Mouse (Mus musculus): ENCODE data around the gene Krtap12-1.
"Not testable (repeated sequence)": the region's sequence is repeated elsewhere in the genome, so short reads cannot be mapped to it uniquely, and the experiment has no call there.

The Krtap12-1 gene

DNA sequence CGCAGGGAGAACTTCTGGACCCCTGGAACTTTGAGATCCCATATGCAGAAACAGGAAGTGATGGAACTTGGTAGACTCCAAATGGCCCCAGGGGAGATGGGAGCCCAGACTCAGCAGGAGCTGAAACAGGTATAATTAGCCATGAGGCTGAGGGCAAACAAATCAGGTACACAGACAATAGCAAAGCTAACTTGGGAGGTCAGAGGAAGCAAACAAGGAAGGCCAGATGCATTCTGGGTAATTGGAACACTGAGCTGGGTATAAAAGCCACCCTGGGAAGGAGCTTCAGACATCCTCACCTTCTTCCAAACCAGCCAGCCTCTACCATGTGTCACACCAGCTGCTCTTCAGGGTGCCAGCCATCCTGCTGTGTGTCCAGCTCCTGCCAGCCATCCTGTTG lies at the start of gene Krtap12-1:
Gene Krtap12-1 (plus strand): TSS at position 301 of the 400 bp plus-strand sequence.
- DNase-seq (ENCODE audit: low read depth), result not testable (repeated sequence)

GRCm38 (mm10) chr10:77670710-77671109 lies 49.7 kb upstream of the Krtap12-1 start:
- DNase-seq (ENCODE audit: low read depth), result no peak

DNA sequence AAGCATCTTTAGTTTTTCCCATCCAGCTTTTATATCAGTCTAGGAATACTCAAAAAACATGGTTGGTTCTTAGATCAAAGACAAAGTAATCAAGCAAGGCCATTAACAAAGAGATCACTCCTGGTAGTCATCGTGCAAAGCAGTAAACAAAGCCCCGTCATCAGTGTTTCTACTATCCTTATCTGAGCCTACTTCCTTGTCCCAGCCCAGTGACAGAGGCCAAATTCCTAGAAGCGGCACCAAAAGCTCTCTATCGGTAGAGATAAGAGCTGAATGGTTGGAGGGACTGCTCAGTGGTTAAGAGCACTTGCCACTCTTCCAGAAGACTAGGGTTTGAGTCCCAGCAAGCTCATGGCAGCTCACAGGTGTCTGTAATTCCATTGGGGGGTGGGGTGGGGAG lies 48.9 kb upstream of the Krtap12-1 start:
- no peak for DNase-seq (ENCODE audit: low read depth)

- no peak for DNase-seq (ENCODE audit: low read depth)
These were observed 46.6 kb upstream of the Krtap12-1 start for GRCm38 (mm10) chr10:77673765-77674164.

DNA sequence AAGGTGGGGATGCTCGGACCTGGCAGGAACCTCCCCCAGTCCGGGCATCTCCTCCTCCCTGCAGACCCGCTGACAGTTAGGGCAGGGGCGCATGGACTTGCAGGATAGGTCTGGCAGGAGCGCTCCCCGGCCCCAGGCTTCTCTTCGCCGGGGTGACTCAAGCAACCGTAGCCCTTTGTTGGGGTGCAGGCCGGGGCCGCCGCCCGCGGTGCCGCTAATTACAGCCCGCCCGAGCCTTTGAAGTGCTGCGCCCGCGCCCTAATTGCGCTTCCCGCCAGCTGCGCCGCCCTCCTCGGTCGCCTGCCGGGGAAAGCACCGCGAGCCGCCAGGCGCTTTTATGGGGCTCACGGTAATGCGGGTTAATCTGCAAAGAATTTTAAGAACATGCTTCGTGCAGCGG lies 42.8 kb upstream of the Krtap12-1 start:
- DNase-seq (ENCODE audit: low read depth), result peak; percentile 32

- no peak for DNase-seq (ENCODE audit: low read depth)
These were observed 37.4 kb upstream of the Krtap12-1 start for GRCm38 (mm10) chr10:77682994-77683393.

DNA sequence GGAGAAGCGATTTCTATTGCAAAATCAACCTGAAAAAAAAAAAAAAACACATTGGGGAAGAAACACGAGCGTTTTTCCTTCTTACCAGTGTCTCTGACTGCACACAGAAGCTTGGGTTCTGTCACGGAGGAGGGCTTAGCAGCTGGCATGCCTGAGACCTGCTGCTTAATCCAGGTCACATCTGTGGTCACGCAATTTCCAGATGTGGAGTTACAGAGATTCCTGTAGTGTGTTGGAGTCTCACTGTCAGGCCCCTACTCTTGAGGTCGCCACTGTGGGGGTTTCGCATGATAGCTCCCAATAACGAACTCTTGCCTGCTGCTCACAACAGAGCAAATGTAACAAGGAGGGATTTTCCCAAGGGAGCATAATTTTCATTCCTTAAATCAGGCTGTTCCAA lies 36.2 kb upstream of the Krtap12-1 start:
- no peak for DNase-seq (ENCODE audit: low read depth)

DNA sequence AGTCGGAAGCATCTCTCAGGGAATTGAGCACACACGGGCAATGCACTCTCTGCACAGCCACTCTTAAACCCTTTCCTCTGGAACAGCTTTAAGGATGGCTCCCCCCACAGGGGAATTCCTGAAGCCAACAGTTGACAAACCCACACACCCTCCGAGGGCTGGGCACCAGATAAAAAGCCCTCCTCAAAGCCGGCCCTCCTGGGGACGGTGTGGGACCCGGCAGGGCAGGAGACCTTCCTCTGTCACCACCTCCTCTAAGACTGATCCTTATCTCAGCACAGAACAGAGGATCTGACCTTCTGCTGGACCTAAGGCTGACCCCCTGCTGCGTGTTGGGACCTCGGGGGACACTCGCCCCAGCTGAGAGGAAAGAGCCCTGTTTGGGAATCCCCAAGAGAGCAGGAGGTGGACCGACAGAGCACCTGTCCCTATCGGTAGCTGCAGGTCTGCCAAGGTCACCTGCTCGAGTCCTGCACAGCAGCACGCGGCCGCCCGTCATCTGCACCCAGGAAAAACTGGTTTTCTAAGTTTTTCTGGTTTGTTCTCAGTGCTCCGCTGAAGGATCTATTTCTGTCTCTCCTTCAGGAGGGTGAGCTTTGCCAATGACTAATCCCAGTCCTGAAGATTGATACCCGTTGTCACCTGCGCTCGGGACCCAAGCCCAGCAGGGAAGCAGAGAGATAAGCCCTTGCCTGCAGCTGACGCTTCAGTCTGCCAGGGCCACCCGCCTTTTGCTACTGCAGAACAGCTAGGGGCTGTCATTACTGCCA lies 34.3 kb upstream of the Krtap12-1 start, which contains the start of gene Tspear:
Gene Tspear (plus strand): TSS at position 675 of the 770 bp plus-strand sequence.
- no peak for DNase-seq (ENCODE audit: low read depth)

GRCm38 (mm10) chr10:77687021-77687420 lies 33.4 kb upstream of the Krtap12-1 start:
- DNase-seq (ENCODE audit: low read depth), result no peak

DNA sequence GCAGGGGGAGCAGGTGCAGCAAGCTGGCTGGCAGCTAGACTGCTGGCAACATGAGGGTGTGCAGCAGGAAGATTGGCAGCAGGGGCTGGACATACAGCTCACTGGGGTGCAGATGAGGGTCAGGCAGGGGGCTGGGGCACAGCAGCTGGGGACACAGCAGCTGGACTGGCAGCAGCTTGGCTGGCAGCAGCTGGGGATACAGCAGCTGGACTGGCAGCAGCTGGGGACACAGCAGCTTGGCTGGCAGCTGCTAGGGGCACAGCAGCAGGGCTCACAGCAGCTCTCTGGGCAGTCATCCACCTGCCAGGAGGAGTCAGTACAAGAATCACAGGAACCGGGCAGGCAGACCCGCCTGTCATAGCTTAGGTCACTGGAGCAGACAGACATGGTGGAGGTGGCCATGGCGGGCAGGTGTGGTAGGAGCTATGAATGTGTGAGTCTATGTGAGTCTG lies 30.0 kb upstream of the Krtap12-1 start, which contains the start of gene Gm19402:
Gene Gm19402 (minus strand): TSS at position 402 of the 452 bp plus-strand sequence.
- DNase-seq (ENCODE audit: low read depth), result not testable (repeated sequence)

DNA sequence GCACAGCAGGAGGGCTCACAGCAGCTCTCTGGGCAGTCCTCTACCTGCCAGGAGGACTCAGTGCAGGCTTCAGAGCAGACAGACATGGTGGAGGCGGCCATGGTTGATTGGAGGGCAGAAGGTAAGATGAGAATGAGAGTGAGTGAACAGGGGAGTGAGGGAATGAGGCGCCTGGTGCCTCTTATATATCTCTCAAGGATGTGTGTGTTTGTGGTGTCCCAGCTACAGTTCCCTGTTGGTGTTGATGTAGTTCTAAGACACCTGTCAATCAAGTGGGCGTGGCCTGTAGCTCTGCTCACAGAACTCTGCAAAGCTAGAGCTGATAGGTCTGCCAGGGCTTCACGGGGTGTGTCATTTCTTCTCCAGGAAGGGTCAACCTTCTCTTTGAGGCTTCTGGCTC lies 23.3 kb upstream of the Krtap12-1 start, which contains the start of gene Gm9508:
Gene Gm9508 (minus strand): TSS at position 101 of the 400 bp plus-strand sequence.
- DNase-seq (ENCODE audit: low read depth), result no peak

GRCm38 (mm10) chr10:77706326-77706725 lies 14.1 kb upstream of the Krtap12-1 start, which contains the start of gene Gm10272:
TSS of gene Gm10272 (plus strand) at chr10:77706626.
- DNase-seq (ENCODE audit: low read depth), result no peak

DNA sequence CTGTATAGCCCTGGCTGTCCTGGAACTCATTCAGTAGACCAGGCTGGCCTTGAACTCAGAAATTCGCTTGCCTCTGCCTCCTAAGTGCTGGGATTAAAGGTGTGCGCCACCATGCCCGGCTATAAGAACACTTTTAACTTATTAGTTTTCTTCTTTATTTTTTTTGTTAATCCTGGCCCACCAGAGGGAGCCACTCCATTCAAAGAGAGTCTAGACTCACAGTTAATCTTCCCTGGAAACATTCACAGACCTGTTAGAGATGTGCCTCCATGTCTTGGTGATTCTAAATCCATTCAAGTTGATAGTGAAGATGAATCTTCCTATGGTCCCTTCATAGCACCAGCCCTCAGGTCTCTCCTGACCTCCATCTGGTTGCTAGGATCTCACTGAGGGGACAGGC lies 10.6 kb upstream of the Krtap12-1 start:
- no peak for DNase-seq (ENCODE audit: low read depth)

DNA sequence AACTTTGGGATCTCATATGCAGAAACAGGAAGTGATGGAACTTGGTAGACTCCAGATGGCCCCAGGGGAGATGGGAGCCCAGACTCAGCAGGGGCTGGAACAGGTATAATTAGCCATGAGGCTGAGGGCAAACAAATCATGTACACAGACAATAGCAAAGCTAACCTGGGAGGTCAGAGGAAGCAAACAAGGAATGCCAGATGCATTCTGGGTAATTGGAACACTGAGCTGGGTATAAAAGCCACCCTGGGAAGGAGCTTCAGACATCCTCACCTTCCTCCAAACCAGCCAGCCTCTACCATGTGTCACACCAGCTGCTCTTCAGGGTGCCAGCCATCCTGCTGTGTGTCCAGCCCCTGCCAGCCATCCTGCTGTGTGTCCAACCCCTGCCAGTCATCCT lies 9.2 kb upstream of the Krtap12-1 start, which contains the start of gene Gm10024:
Gene Gm10024 (plus strand): TSS at position 301 of the 400 bp plus-strand sequence.
- DNase-seq (ENCODE audit: low read depth), result not testable (repeated sequence)

GRCm38 (mm10) chr10:77713734-77714133 lies 6.7 kb upstream of the Krtap12-1 start:
- no peak for DNase-seq (ENCODE audit: low read depth)

DNA sequence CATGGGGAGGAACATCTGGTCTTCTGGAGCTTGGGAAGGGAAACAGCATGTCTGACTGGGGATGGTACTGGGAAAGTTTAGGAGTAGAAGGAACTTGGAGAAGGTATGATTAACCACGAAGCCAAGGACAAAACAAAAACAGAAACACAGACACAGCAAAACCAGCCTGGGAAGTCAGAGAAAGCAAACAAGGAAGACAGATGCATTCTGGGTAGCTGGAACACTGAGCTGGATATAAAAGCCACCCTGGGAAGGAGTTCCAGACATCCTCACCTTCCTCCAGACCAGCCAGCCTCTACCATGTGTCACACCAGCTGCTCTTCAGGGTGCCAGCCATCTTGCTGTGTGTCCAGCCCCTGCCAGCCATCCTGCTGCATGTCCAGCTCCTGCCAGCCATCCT lies 4.9 kb upstream of the Krtap12-1 start, which contains the start of gene Gm10142:
Gene Gm10142 (plus strand): TSS at position 301 of the 400 bp plus-strand sequence.
- DNase-seq (ENCODE audit: low read depth), result no peak

DNA sequence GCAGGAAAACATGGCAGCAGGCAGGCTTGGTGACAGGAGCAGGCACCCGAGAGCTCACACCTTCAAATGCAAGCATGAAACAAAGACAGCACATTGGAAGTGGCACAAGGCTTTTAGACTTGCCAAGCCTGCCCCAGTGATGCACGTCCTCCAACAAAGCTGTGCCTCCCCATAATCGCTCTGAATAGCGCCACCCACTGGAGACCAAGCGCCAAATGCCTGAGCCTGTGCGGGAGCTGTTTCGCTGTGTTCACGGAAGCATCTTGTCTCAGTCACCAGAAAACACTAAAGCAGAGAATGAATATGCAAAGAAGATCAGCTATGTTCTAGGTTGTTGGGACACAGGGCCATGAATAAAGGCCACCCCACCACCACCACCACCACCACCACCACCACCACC lies 4.5 kb downstream of the Krtap12-1 start:
- peak; percentile 3 for DNase-seq (ENCODE audit: low read depth)

- DNase-seq (ENCODE audit: low read depth), result no peak
These were observed 5.8 kb downstream of the Krtap12-1 start, which contains the start of gene Gm10100 for GRCm38 (mm10) chr10:77726186-77726585. TSS of gene Gm10100 (plus strand) at chr10:77726486.

GRCm38 (mm10) chr10:77728280-77728679 lies 7.9 kb downstream of the Krtap12-1 start:
- DNase-seq (ENCODE audit: low read depth), result no peak

DNA sequence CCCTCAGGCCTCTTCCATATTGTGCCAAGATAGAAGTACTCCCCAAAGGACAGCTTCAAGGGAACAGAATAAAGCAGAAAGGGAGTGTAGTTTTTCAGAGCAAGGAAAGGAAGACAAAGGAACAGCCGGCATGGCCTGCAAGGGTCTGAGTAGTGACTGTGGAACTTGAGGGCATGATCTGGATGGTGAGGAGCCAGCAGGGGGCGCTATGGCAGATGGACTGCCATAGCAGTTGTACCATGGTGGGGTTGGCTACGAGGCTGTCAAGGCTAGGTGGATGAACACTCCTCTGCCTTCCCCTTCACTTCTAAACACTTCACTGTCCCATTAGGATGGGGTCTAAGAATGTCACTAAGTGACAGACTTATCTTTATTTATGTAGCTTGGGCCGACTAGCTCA lies 8.8 kb downstream of the Krtap12-1 start:
- peak; percentile 39 for DNase-seq (ENCODE audit: low read depth)

DNA sequence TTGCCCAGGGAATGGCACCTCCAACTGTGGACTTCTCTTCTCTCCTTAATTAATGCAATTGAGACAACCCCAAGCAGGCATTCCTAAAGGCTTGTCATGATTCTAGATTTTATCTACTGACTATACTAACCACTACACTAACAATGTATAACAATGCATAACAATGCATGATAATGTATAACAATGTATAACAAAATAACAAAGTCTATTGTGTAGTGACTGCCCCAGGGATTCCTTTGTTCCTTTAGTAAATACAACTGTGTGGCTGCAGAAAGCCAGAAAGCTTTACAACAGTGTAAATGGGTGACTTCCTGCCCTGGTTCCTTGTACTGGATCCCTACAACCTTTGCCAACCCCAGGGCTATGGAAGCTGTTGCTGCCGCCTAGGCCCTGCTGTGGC lies 15.5 kb downstream of the Krtap12-1 start:
- DNase-seq (ENCODE audit: low read depth), result no peak

GRCm38 (mm10) chr10:77738929-77739328 lies 18.5 kb downstream of the Krtap12-1 start:
- DNase-seq (ENCODE audit: low read depth), result no peak

All from induced T-regulatory cell, adult 2 months (primary cell).